Mouse (Mus musculus): ENCODE measurements at regions not wholly inside any gene's neighbourhood (a gene's known extent, or its start where the extent isn't known, plus 50 kb on each side); places are given as distances from the start of the nearest gene placed in this dataset.

GRCm38 (mm10) chr11:20985069-20985759 is 105.9 kb upstream of the Peli1 start:
- no peak for DNase-seq (ENCODE audit: low read depth, low spot score)

GRCm38 (mm10) chr11:20985771-20986170 is 105.3 kb upstream of the Peli1 start:
- no peak for DNase-seq (ENCODE audit: low read depth, low spot score)

GRCm38 (mm10) chr11:20987171-20987815 is 103.8 kb upstream of the Peli1 start:
- DNase-seq (ENCODE audit: low read depth, low spot score) = no peak

- DNase-seq (ENCODE audit: low read depth, low spot score) = no peak
Measured at GRCm38 (mm10) chr11:20987841-20988251, 103.2 kb upstream of the Peli1 start.

GRCm38 (mm10) chr11:20988871-20989270 is 102.2 kb upstream of the Peli1 start:
- DNase-seq (ENCODE audit: low read depth, low spot score) = no peak

- no peak for DNase-seq (ENCODE audit: low read depth, low spot score)
Measured at GRCm38 (mm10) chr11:20993580-20993979, 97.5 kb upstream of the Peli1 start.

- no peak for DNase-seq (ENCODE audit: low read depth, low spot score)
Measured at GRCm38 (mm10) chr11:21001400-21001799, 89.7 kb upstream of the Peli1 start.

- DNase-seq (ENCODE audit: low read depth, low spot score) = no peak
Measured at GRCm38 (mm10) chr11:21007222-21007621, 83.9 kb upstream of the Peli1 start.

GRCm38 (mm10) chr11:21009505-21009904 is 81.6 kb upstream of the Peli1 start:
- no peak for DNase-seq (ENCODE audit: low read depth, low spot score)

- peak; percentile 33 for DNase-seq (ENCODE audit: low read depth, low spot score)
Measured at GRCm38 (mm10) chr11:21010867-21011266, 80.2 kb upstream of the Peli1 start.

- no peak for DNase-seq (ENCODE audit: low read depth, low spot score)
Measured at GRCm38 (mm10) chr11:21014250-21014649, 76.8 kb upstream of the Peli1 start.

GRCm38 (mm10) chr11:21015536-21015935 is 75.6 kb upstream of the Peli1 start:
- no peak for DNase-seq (ENCODE audit: low read depth, low spot score)

- DNase-seq (ENCODE audit: low read depth, low spot score) = no peak
Measured at GRCm38 (mm10) chr11:21016133-21016746, 74.9 kb upstream of the Peli1 start.

GRCm38 (mm10) chr11:21016791-21017329 is 74.2 kb upstream of the Peli1 start:
- DNase-seq (ENCODE audit: low read depth, low spot score) = no peak

- no peak for DNase-seq (ENCODE audit: low read depth, low spot score)
Measured at GRCm38 (mm10) chr11:21019829-21020228, 71.3 kb upstream of the Peli1 start.

- no peak for DNase-seq (ENCODE audit: low read depth, low spot score)
Measured at GRCm38 (mm10) chr11:21024111-21024510, 67.0 kb upstream of the Peli1 start.

- DNase-seq (ENCODE audit: low read depth, low spot score) = no peak
Measured at GRCm38 (mm10) chr11:21024521-21024920, 66.6 kb upstream of the Peli1 start.

GRCm38 (mm10) chr11:21027299-21027698 is 63.8 kb upstream of the Peli1 start:
- DNase-seq (ENCODE audit: low read depth, low spot score) = no peak

- DNase-seq (ENCODE audit: low read depth, low spot score) = peak; percentile 16
Measured at GRCm38 (mm10) chr11:21030362-21030761, 60.7 kb upstream of the Peli1 start.

GRCm38 (mm10) chr11:21031816-21032215 is 59.3 kb upstream of the Peli1 start:
- DNase-seq (ENCODE audit: low read depth, low spot score) = no peak

GRCm38 (mm10) chr11:21033234-21033822 is 57.8 kb upstream of the Peli1 start:
- peak; percentile 28 for DNase-seq (ENCODE audit: low read depth, low spot score)

- peak; percentile 58 for DNase-seq (ENCODE audit: low read depth, low spot score)
Measured at GRCm38 (mm10) chr11:21033823-21034401, 57.2 kb upstream of the Peli1 start.

Measured in ZHBTc4 (cell line).